Mouse (Mus musculus): ENCODE measurements around the gene Gm13871.
"Not testable (repeated sequence)": the region's sequence is repeated elsewhere in the genome, so short reads cannot be mapped to it uniquely, and the experiment has no call there.

Gene Gm13871

GRCm38 (mm10) chr4:73905853-73906252, at the start of gene Gm13871:
TSS of gene Gm13871 (minus strand) at chr4:73905953.
- DNase-seq = not testable (repeated sequence)

- DNase-seq = no peak
These were observed 44.7 kb upstream of the Gm13871 start, which contains the start of gene 2310002L09Rik for GRCm38 (mm10) chr4:73950375-73950896. TSS of gene 2310002L09Rik (minus strand) at chr4:73950846.

DNA sequence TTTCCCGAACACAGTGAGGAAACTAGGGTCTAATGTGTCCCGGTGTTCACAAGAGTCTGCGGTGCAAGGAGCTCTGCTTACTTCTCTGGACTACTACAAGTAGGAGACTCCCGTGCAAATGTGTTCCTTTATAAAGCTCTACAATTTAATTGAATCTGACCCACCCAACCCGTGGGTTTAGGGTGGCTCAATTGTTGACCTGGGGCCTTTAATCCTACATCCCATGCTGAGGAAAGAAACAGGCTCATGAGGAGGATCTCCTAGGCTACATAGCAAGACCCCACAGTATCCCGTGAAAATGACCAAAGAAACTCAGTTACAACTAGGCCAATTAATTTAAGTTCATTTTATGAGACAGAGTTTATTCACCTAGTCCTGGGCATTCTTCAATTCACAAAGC, 14.9 kb upstream of the Gm13871 start, which contains the start of gene Gm11756:
Gene Gm11756 (minus strand): TSS at position 101 of the 400 bp plus-strand sequence.
- DNase-seq = not testable (repeated sequence)

DNA sequence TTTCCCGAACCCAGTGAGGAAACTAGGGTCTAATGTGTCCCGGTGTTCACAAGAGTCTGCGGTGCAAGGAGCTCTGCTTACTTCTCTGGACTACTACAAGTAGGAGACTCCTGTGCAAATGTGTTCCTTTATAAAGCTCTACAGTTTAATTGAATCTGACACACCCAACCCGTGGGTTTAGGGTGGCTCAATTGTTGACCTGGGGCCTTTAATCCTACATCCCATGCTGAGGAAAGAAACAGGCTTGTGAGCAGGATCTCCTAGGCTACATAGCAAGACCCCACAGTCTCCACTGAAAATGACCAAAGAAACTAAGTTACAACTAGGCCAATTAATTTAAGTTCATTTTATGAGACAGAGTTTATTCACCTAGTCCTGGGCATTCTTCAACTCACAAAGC, 14.7 kb downstream of the Gm13871 start, which contains the start of gene Gm11757:
Gene Gm11757 (minus strand): TSS at position 101 of the 400 bp plus-strand sequence.
- not testable (repeated sequence) for DNase-seq

DNA sequence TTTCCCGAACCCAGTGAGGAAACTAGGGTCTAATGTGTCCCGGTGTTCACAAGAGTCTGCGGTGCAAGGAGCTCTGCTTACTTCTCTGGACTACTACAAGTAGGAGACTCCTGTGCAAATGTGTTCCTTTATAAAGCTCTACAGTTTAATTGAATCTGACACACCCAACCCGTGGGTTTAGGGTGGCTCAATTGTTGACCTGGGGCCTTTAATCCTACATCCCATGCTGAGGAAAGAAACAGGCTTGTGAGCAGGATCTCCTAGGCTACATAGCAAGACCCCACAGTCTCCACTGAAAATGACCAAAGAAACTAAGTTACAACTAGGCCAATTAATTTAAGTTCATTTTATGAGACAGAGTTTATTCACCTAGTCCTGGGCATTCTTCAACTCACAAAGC, 29.6 kb downstream of the Gm13871 start, which contains the start of gene Gm11758:
Gene Gm11758 (minus strand): TSS at position 101 of the 400 bp plus-strand sequence.
- DNase-seq = not testable (repeated sequence)
